Mouse (Mus musculus): ENCODE measurements around the gene Olfr624.

- TF ChIP-seq CTCF (IDR thresholded peaks at IDR 0.05; ENCODE audit: low read depth): no peak
- no peak for TF ChIP-seq EP300 (IDR thresholded peaks at IDR 0.05; ENCODE audit: low read depth)
Measured at GRCm38 (mm10) chr7:103663598-103663997, 7.4 kb downstream of the Olfr624 start, which contains the start of gene Olfr623.

All from liver, embryonic 14.5 days (tissue).